Mouse (Mus musculus) small intestine, adult 2 months (tissue): ENCODE results near the gene Jade1.

Experiments used
- CTCF ChIP-seq: fragments of 200-500 bp; IDR thresholded peaks from 2 replicates; pipeline ENCODE4 v1.5.1; 2012; ENCODE audit warnings: low read depth, mild to moderate bottlenecking, control low read depth, inconsistent platforms, low read length, moderate library complexity, mixed read lengths; ENCODE audit not compliant: insufficient replicate concordance, insufficient read length; ENCODE audit errors: extremely low read depth
- POLR2A ChIP-seq: fragments of 200-500 bp; IDR thresholded peaks from 2 replicates; pipeline ENCODE4 v1.6.1; 2012; ENCODE audit warnings: low read depth, mild to moderate bottlenecking, control low read depth, inconsistent platforms, low read length, moderate library complexity

- TF ChIP-seq POLR2A (no peak), CTCF (no peak)
Measured at GRCm38 (mm10) chr3:41607050-41607449, 51.5 kb downstream of the Jade1 start.
